Mouse (Mus musculus): ENCODE results near the gene Cyp46a1. TPM values are rescaled to one million over a fixed set of nuclear protein-coding genes. Genes with fewer than 3 reads are reported as not detected.

Cyp46a1 gene
- total and polyA plus RNA-seq, 3 experiments = not detected

DNA sequence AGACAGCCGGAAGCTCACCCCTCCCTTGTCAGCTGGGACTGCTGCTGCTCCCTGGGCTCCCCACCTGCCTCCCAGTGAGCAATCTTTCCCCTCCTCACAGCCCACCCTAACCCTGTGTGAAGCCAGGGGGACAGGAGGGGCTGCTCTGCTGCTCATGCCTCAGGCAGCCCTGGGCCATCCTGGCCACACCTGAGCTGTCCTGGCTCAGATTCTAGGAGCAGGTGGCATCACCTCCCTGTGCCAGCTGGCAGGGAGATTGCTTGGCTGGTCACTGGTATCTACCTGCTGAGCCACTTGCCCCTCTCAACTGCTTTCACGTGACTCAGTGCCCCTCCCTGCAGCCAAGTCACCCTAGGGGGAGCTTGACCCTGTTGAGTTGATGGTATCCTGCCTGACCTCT, 20.1 kb downstream of the Cyp46a1 start:
- in situ Hi-C loops (cut with MboI; ENCODE audit: low pct_ligation_motif_present, low pct_unique_long_range_greater_than_20kb, low sequenced_read_pairs) (no loop called here), dilution Hi-C loops (cut with MboI; ENCODE audit: extremely low pct_ligation_motif_present, extremely low pct_unique_long_range_greater_than_20kb, low sequenced_read_pairs) (no loop called here)
- no peaks in the 10 kb centered on the region for H3K79me2 ChIP-seq (replicated peaks; ENCODE audit: control insufficient read depth, extremely low read depth, insufficient read depth, poor library complexity, severe bottlenecking)
- H3K4me2 ChIP-seq (ENCODE audit: insufficient read depth, low read depth, poor library complexity, severe bottlenecking) = no peak overlapping the region
- no peak overlapping the region for H3K27ac ChIP-seq (ENCODE audit: insufficient read depth, low read depth)
- no peak for TF ChIP-seq MEF2A (IDR thresholded peaks at IDR 0.05; ENCODE audit: borderline replicate concordance, low read depth, low read length)
- peaks cover 11% of the 10 kb centered on the region for H3K9me3 ChIP-seq (replicated peaks; ENCODE audit: low read length)
- DNase-seq (ENCODE audit: extremely low read depth) = no peak
- no peaks in the 10 kb centered on the region for H3K4me1 ChIP-seq (ENCODE audit: control insufficient read depth in 1 of 2, insufficient read depth in 2 of 2)
- no peak overlapping the region for H3K4me3 ChIP-seq (replicated peaks in 1 of 3; ENCODE audit: low read depth in 2 of 3, low read length in 2 of 3, poor library complexity in 1 of 3)
- H3K27me3 ChIP-seq (replicated peaks) = peaks cover 74% of the 10 kb centered on the region
- H3K36me3 ChIP-seq (replicated peaks in 1 of 2; ENCODE audit: control insufficient read depth in 1 of 2, insufficient read depth in 1 of 2, low read length in 1 of 2) = no peaks in the 10 kb centered on the region
- no peak overlapping the region for H3K9ac ChIP-seq (ENCODE audit: insufficient read depth, low read depth)

DNA sequence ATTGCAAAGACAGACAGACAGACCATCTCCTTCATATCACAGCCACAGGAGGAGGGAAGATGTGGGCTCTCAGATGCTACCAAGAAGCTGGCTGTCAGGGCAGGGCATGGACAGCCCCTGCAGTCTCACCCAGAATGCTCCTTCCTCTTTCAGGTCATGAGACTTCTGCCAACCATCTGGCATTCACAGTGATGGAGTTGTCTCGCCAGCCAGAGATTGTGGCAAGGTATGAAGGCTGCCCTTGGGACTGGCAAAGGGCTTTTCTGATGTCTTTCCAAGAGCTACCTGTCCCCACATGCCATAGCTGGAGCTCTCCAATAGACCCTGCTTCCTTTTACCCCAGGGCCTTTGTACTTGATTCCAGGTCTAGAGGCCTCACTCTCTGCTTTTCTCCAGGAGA, 21.1 kb downstream of the Cyp46a1 start:
- H3K27ac ChIP-seq (ENCODE audit: insufficient read depth, low read depth) = no peak overlapping the region
- no peaks in the 10 kb centered on the region for H3K36me3 ChIP-seq (replicated peaks in 1 of 2; ENCODE audit: control insufficient read depth in 1 of 2, insufficient read depth in 1 of 2, low read length in 1 of 2)
- H3K27me3 ChIP-seq (replicated peaks) = peaks cover 75% of the 10 kb centered on the region
- H3K79me2 ChIP-seq (replicated peaks; ENCODE audit: control insufficient read depth, extremely low read depth, insufficient read depth, poor library complexity, severe bottlenecking) = no peaks in the 10 kb centered on the region
- no peak for TF ChIP-seq E2F4 (IDR thresholded peaks at IDR 0.05; ENCODE audit: insufficient replicate concordance, low read depth, low read length)
- no peak for TF ChIP-seq KAT2A (IDR thresholded peaks at IDR 0.05; ENCODE audit: insufficient replicate concordance, low read length)
- no peak for TF ChIP-seq ELF1 (IDR thresholded peaks at IDR 0.05; ENCODE audit: low read depth, low read length)
- H3K4me1 ChIP-seq (ENCODE audit: control insufficient read depth in 1 of 2, insufficient read depth in 2 of 2) = no peaks in the 10 kb centered on the region
- in situ Hi-C loops (cut with MboI; ENCODE audit: low pct_ligation_motif_present, low pct_unique_long_range_greater_than_20kb, low sequenced_read_pairs) (no loop called here), dilution Hi-C loops (cut with MboI; ENCODE audit: extremely low pct_ligation_motif_present, extremely low pct_unique_long_range_greater_than_20kb, low sequenced_read_pairs) (no loop called here)
- DNase-seq (ENCODE audit: extremely low read depth) = no peak
- H3K4me3 ChIP-seq (replicated peaks in 1 of 3; ENCODE audit: low read depth in 2 of 3, low read length in 2 of 3, poor library complexity in 1 of 3) = no peak overlapping the region
- H3K9ac ChIP-seq (ENCODE audit: insufficient read depth, low read depth) = no peak overlapping the region
- peaks cover 11% of the 10 kb centered on the region for H3K9me3 ChIP-seq (replicated peaks; ENCODE audit: low read length)
- no peak overlapping the region for H3K4me2 ChIP-seq (ENCODE audit: insufficient read depth, low read depth, poor library complexity, severe bottlenecking)

DNA sequence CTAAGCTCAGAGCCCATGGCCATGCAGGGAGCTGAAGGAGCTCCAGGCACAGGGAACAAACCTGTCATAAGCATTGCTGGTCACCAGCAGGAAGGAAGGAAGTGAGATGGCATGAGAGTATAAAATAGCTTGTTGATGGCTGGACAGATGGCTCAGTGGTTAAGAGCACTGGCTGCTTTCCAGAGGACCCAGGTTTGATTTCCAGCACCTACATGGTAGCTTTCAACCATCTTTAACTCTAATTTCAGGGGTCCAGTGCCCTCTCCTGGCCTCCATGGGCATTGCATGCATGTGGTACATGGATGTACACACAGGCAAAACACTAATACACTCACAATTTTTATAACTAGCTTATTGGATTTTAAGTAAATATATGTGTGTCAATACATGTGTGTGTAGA, 21.8 kb downstream of the Cyp46a1 start:
- Histone ChIP-seq H3K9ac (ENCODE audit: insufficient read depth, low read depth) (no peak overlapping the region), H3K27ac (ENCODE audit: insufficient read depth, low read depth) (no peak overlapping the region), H3K27me3 (replicated peaks) (peaks cover 75% of the 10 kb centered on the region), H3K79me2 (replicated peaks; ENCODE audit: control insufficient read depth, extremely low read depth, insufficient read depth, poor library complexity, severe bottlenecking) (no peaks in the 10 kb centered on the region), H3K4me2 (ENCODE audit: insufficient read depth, low read depth, poor library complexity, severe bottlenecking) (no peak overlapping the region), H3K4me3 (replicated peaks in 1 of 3; ENCODE audit: low read depth in 2 of 3, low read length in 2 of 3, poor library complexity in 1 of 3) (no peak overlapping the region), H3K4me1 (ENCODE audit: control insufficient read depth in 1 of 2, insufficient read depth in 2 of 2) (no peaks in the 10 kb centered on the region), H3K36me3 (replicated peaks in 1 of 2; ENCODE audit: control insufficient read depth in 1 of 2, insufficient read depth in 1 of 2, low read length in 1 of 2) (no peaks in the 10 kb centered on the region), H3K9me3 (replicated peaks; ENCODE audit: low read length) (peaks cover 11% of the 10 kb centered on the region)
- dilution Hi-C loops (cut with MboI; ENCODE audit: extremely low pct_ligation_motif_present, extremely low pct_unique_long_range_greater_than_20kb, low sequenced_read_pairs) = no loop called here
- TF ChIP-seq EP300 (IDR thresholded peaks at IDR 0.05; ENCODE audit: low read length) = no peak
- TF ChIP-seq ELF1 (IDR thresholded peaks at IDR 0.05; ENCODE audit: low read depth, low read length) = no peak
- TF ChIP-seq USF2 (conservative IDR thresholded peaks at IDR 0.05; ENCODE audit: low read depth, low read length) = no peak
- TF ChIP-seq RCOR1 (conservative IDR thresholded peaks at IDR 0.05; ENCODE audit: low read depth, low read length) = no peak
- no peak for TF ChIP-seq MYC (IDR thresholded peaks at IDR 0.05; ENCODE audit: low read depth, low read length)
- no peak for TF ChIP-seq RAD21 (IDR thresholded peaks at IDR 0.05; ENCODE audit: low read depth, low read length)
- no peak for TF ChIP-seq JUN (IDR thresholded peaks at IDR 0.05; ENCODE audit: insufficient read depth, low read depth, low read length)
- in situ Hi-C loops (cut with MboI; ENCODE audit: low pct_ligation_motif_present, low pct_unique_long_range_greater_than_20kb, low sequenced_read_pairs) = no loop called here
- no peak for DNase-seq (ENCODE audit: extremely low read depth)
